In genomic region chr4:154390333-154391080, GRCm38 (mm10) we compare ENCODE assay signal across 9 mouse cellular contexts. TPM values are rescaled to one million over a fixed set of nuclear protein-coding genes. Genes with fewer than 3 reads are reported as not detected.
DNase-seq lines count a peak whose midpoint lies in the region; ATAC-seq lines count a peak whose summit lies in the region.
"Had no signal": no experiment of that assay in that cellular context is flagged by ENCODE, and none has a peak within 500 bp of the region (broad histone marks: within the 10 kb centered on the region; RNA-seq: fewer than 3 reads in every experiment).

No protein-coding gene starts in this region.

- H3K4me3 ChIP-seq in midbrain, embryonic 16.5 days (ENCODE audit: low read depth, low read length) = no peak overlapping the region

- no peak overlapping the region for H3K4me2 ChIP-seq in midbrain, embryonic 16.5 days (ENCODE audit: low read length)

- H3K4me1 ChIP-seq in midbrain, embryonic 16.5 days (ENCODE audit: control insufficient read depth, insufficient read depth, low read length) = peaks cover 15% of the 10 kb centered on the region

- DNase-seq in cerebellum, postnatal 10 days = peak; percentile 46 to 69
- peak; percentile 3 to 6 for DNase-seq in urinary bladder, postnatal 36 days (ENCODE audit: low spot score in 2 of 2)
- no peak for DNase-seq in urinary bladder, adult 2 months (ENCODE audit: low spot score)
- peak; percentile 19 to 59 for DNase-seq in kidney, postnatal 25 days
- no peak for DNase-seq in gastrocnemius, postnatal 25 days
- no peak for DNase-seq in left cerebral cortex, adult 11 months (ENCODE audit: low spot score)

- 9% methylated on average over 20 of the region's 20 CpGs for WGBS in midbrain, embryonic 16.5 days

- no peaks in the 10 kb centered on the region for H3K27me3 ChIP-seq in midbrain, embryonic 16.5 days (ENCODE audit: control insufficient read depth, insufficient read depth, low read depth, low read length)

- H3K27ac ChIP-seq in midbrain, embryonic 16.5 days (ENCODE audit: low read length) = peak overlapping the region; percentile 36

- no peaks in the 10 kb centered on the region for H3K36me3 ChIP-seq in midbrain, embryonic 16.5 days (ENCODE audit: control insufficient read depth, insufficient read depth, low read length)

- H3K9me3 ChIP-seq in midbrain, embryonic 16.5 days (replicated peaks; ENCODE audit: control insufficient read depth, low read length, poor library complexity, severe bottlenecking) = no peaks in the 10 kb centered on the region

- ATAC-seq in cerebellum, adult (ENCODE audit: insufficient number of reproducible peaks, low FRiP score, low TSS enrichment) = no peak
- no peak for ATAC-seq in midbrain, embryonic 16.5 days

- peak overlapping the region; percentile 32; the same call in 1 of the 2 replicates for H3K9ac ChIP-seq in midbrain, embryonic 16.5 days (ENCODE audit: low read depth, low read length)

RNA-seq across cellular contexts. Expression of gene B230104I21Rik, which starts 54.6 kb away (rescaled TPM):
- not detected in 2 replicates for polyA plus RNA-seq in urinary bladder, adult 2 months (2012; rRNA removed)
- polyA plus RNA-seq in midbrain, embryonic 16.5 days (2015; fragmentation: Nextera tagmentation; extraction: Ambion mirVana) = 0.25 TPM in 1 of 2 replicates, not detected in the other
- total RNA-seq in gastrocnemius, postnatal 25 days (2021) = not detected
- polyA plus RNA-seq: C2C12 had no signal

Comparison
In these comparisons a context has a peak if more than half of its experiments do, and no peak if none do; other contexts are left out.
1. DNase-seq: peak in cerebellum, postnatal 10 days (2 of 2), urinary bladder, postnatal 36 days (2 of 2) and kidney, postnatal 25 days (2 of 2); none in urinary bladder, adult 2 months (single experiment), gastrocnemius, postnatal 25 days (single experiment) and left cerebral cortex, adult 11 months (single experiment).